Mouse (Mus musculus): ENCODE results near the gene Sept9. TPM values are rescaled to one million over a fixed set of nuclear protein-coding genes. Genes with fewer than 3 reads are reported as not detected.

Gene Sept9
- polyA plus RNA-seq, 1 experiment from 2014 or later, result 126 TPM

DNA sequence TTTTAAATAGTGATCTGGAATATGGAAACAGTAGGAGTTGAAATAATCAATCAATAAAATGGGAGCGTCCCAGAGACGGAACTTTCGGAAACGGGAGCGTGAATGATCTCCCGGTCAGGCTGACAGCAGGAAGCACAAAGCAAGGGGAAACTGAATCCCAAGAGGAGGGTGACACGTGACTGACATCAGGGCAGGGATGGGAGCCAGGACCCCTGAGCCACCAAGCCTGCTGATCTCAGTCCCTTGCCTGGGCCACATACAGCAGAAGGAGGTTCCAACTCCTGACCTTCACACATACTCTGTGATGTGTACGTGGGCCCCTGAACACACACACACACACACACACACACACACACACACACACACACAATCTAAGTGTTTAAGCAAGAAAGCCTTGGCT, 37.9 kb upstream of the Sept9 start:
- Histone ChIP-seq H3K27me3 (no peaks in the 10 kb centered on the region), H3K9me3 (replicated peaks) (no peaks in the 10 kb centered on the region), H3K36me3 (peaks cover 32% of the 10 kb centered on the region), H3K4me3 (replicated peaks) (no peak overlapping the region), H3K9ac (no peak overlapping the region), H3K4me1 (peaks cover 14% of the 10 kb centered on the region; the same call in 1 of the 2 replicates), H3K27ac (no peak overlapping the region), H3K4me2 (no peak overlapping the region)
- WGBS, result 43% methylated on average over 8 of the region's 8 CpGs
- ATAC-seq (replicated peaks; ENCODE audit: low FRiP score), result no peak

DNA sequence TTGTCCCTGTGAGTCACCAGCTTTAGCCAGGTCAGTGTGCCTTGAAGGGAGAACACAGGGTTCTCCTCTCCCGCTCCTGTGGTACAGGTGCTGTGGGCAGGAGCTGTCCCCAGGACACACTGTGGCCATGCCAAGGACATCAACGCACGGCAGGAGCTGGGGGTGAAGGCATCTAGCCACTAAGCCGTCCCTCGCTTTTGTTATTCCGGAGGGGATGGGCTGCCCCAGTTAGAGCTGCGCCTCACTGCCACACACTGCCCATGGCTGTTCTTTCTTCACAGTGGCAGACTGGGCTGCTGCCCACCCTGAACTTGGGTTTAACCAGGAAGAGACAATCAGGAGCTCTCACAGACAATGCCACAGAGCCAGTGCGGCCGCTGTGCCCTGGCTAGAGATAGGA, 36.4 kb upstream of the Sept9 start:
- Histone ChIP-seq H3K27ac (no peak overlapping the region), H3K4me1 (peaks cover 8% of the 10 kb centered on the region; the same call in 1 of the 2 replicates), H3K36me3 (peaks cover 18% of the 10 kb centered on the region), H3K4me2 (no peak overlapping the region), H3K9me3 (replicated peaks) (no peaks in the 10 kb centered on the region), H3K9ac (no peak overlapping the region), H3K4me3 (replicated peaks) (no peak overlapping the region), H3K27me3 (no peaks in the 10 kb centered on the region)
- no peak for ATAC-seq (replicated peaks; ENCODE audit: low FRiP score)
- 81% methylated on average over 9 of the region's 9 CpGs for WGBS

- Histone ChIP-seq H3K9me3 (replicated peaks) (no peaks in the 10 kb centered on the region), H3K4me3 (replicated peaks) (no peak overlapping the region), H3K36me3 (peaks cover 12% of the 10 kb centered on the region), H3K27me3 (no peaks in the 10 kb centered on the region), H3K4me1 (0 out of 2 replicates have a peak, but pooled peaks cover 4% of the 10 kb centered on the region), H3K27ac (no peak overlapping the region), H3K4me2 (no peak overlapping the region), H3K9ac (no peak overlapping the region)
- ATAC-seq (replicated peaks; ENCODE audit: low FRiP score), result no peak
- WGBS, result 66% methylated on average over 6 of the region's 6 CpGs
Observed at GRCm38 (mm10) chr11:117163771-117164170, 35.7 kb upstream of the Sept9 start.

- Histone ChIP-seq H3K4me3 (replicated peaks) (no peak overlapping the region), H3K27ac (no peak overlapping the region), H3K27me3 (no peaks in the 10 kb centered on the region), H3K9me3 (replicated peaks) (no peaks in the 10 kb centered on the region), H3K4me1 (peaks cover 2% of the 10 kb centered on the region), H3K36me3 (no peaks in the 10 kb centered on the region), H3K9ac (no peak overlapping the region), H3K4me2 (no peak overlapping the region)
- ATAC-seq (replicated peaks; ENCODE audit: low FRiP score), result no peak
- 80% methylated on average over 20 of the region's 20 CpGs for WGBS
Observed at GRCm38 (mm10) chr11:117168278-117169087, 31.0 kb upstream of the Sept9 start.

- Histone ChIP-seq H3K27me3 (no peaks in the 10 kb centered on the region), H3K27ac (no peak overlapping the region), H3K9me3 (replicated peaks) (no peaks in the 10 kb centered on the region), H3K4me3 (replicated peaks) (no peak overlapping the region), H3K36me3 (no peaks in the 10 kb centered on the region), H3K9ac (no peak overlapping the region), H3K4me1 (peaks cover 9% of the 10 kb centered on the region), H3K4me2 (no peak overlapping the region)
- 92% methylated on average over 11 of the region's 11 CpGs for WGBS
- no peak for ATAC-seq (replicated peaks; ENCODE audit: low FRiP score)
Observed at GRCm38 (mm10) chr11:117169088-117169635, 30.3 kb upstream of the Sept9 start.

- Histone ChIP-seq H3K4me1 (peaks cover 17% of the 10 kb centered on the region), H3K27me3 (no peaks in the 10 kb centered on the region), H3K27ac (no peak overlapping the region), H3K4me2 (no peak overlapping the region), H3K4me3 (replicated peaks) (no peak overlapping the region), H3K9me3 (replicated peaks) (no peaks in the 10 kb centered on the region), H3K36me3 (no peaks in the 10 kb centered on the region), H3K9ac (no peak overlapping the region)
- no peak for ATAC-seq (replicated peaks; ENCODE audit: low FRiP score)
- 92% methylated on average over 19 of the region's 19 CpGs for WGBS
Observed at GRCm38 (mm10) chr11:117169801-117170565, 29.5 kb upstream of the Sept9 start.

DNA sequence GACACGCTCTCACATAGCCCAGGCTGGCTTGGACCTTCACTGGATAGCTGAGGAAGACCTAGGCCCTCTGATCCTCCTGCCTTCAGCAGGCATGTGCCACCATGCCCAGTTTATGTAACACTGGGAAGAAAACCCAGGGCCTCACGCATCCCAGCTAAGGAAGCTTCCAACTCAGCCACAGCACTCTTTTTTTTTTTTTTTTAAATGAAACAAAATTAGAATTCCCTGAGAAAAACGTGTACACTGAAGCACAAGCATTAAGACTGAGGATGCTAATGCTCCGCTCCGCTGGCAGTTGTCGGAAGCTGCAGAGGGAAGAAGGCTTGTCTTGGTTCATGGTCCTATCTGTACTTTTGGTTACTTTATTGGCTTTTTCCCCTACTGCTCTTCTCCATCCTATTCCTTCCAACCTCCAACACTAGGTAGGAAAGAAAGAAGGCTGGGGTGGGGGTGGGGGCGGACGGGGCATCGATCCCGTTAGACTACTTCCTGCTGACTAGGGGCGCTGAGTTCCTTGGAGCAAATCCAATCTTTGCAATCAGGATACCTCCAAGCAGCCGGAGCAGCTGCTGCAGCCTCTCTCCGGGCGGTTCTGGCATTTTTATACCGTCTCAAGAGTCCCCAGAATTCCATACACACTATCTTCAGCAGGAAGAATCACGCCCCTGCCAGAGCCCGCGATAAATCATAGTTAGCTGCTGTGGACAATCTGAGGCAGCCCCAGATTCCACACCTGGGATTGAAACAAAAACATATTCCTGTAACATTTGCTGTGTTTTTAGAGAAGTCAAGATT, 25.2 kb upstream of the Sept9 start:
- H3K9me3 ChIP-seq (replicated peaks), result no peaks in the 10 kb centered on the region
- peak overlapping the region; percentile 32; the same call in 1 of the 2 replicates for H3K9ac ChIP-seq
- no peak for ATAC-seq (replicated peaks; ENCODE audit: low FRiP score)
- WGBS, result 32% methylated on average over 18 of the region's 18 CpGs
- H3K4me1 ChIP-seq, result peaks cover 33% of the 10 kb centered on the region
- no peaks in the 10 kb centered on the region for H3K27me3 ChIP-seq
- peak overlapping the region; percentile 39 for H3K4me3 ChIP-seq (replicated peaks)
- H3K27ac ChIP-seq, result peak overlapping the region; percentile 92
- no peaks in the 10 kb centered on the region for H3K36me3 ChIP-seq
- peak overlapping the region; percentile 60 for H3K4me2 ChIP-seq

DNA sequence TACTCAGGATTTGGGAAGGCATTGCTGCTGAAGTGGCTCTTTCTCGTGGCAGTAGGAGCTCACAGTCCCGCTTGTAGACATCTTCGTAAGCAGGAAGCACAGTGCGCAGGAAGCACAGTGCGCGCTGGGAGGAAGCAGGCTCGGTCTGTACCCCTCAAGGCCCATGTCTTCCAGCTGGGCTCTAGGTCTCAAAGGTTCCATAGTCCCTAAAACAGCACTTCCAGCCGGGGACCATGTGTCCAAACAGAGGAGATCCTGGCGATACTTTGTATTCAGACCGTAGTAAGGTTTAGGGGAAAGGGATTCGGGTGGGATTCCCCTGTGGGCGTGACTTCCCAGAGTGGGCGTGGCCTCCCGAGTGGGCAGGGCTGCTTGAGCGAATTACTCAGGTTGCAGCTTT, 24.5 kb upstream of the Sept9 start:
- no peak for ATAC-seq (replicated peaks; ENCODE audit: low FRiP score)

GRCm38 (mm10) chr11:117175472-117175871, 24.0 kb upstream of the Sept9 start:
- H3K27me3 ChIP-seq, result no peaks in the 10 kb centered on the region
- no peak for ATAC-seq (replicated peaks; ENCODE audit: low FRiP score)
- H3K36me3 ChIP-seq, result no peaks in the 10 kb centered on the region
- H3K4me2 ChIP-seq, result peak overlapping the region; percentile 60
- H3K9me3 ChIP-seq (replicated peaks), result no peaks in the 10 kb centered on the region
- H3K4me1 ChIP-seq, result peaks cover 33% of the 10 kb centered on the region
- peak overlapping the region; percentile 92 for H3K27ac ChIP-seq
- H3K9ac ChIP-seq, result no peak overlapping the region
- WGBS, result 74% methylated on average over 12 of the region's 12 CpGs
- peak overlapping the region; percentile 39 for H3K4me3 ChIP-seq (replicated peaks)

More for the DNA sequence above, 24.5 kb upstream of the Sept9 start:
- Histone ChIP-seq H3K36me3 (no peaks in the 10 kb centered on the region), H3K27me3 (no peaks in the 10 kb centered on the region), H3K4me3 (replicated peaks) (peak overlapping the region; percentile 39), H3K9ac (peak overlapping the region; percentile 32; the same call in 1 of the 2 replicates), H3K4me1 (peaks cover 33% of the 10 kb centered on the region), H3K9me3 (replicated peaks) (no peaks in the 10 kb centered on the region), H3K4me2 (peak overlapping the region; percentile 60), H3K27ac (peak overlapping the region; percentile 92)
- WGBS, result 30% methylated on average over 15 of the region's 15 CpGs

DNA sequence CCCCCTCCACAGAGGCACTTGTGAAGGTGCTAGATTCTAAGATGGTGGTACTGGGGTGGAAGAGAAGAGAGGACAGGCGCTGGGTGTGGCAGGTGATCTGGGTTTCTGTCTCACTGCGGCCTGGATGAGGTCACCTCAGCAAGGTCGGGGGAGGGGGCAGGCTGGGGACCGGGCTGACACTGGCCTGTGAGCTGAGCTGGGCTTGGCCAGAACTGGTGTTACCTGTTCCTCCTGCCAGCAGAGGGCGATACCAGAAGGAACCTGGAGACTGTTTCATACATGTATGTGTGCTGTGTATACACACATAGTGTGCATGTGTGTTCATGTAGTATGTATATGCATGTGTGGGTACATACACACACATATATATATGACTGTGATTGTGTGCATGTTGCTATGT, 23.2 kb upstream of the Sept9 start:
- no peak overlapping the region for H3K4me3 ChIP-seq (replicated peaks)
- H3K36me3 ChIP-seq, result no peaks in the 10 kb centered on the region
- H3K4me2 ChIP-seq, result no peak overlapping the region
- peak; percentile 34 for ATAC-seq (replicated peaks; ENCODE audit: low FRiP score)
- 0 out of 2 replicates have a peak overlapping the region, but pooled peaks have one; percentile 92 for H3K27ac ChIP-seq
- no peaks in the 10 kb centered on the region for H3K9me3 ChIP-seq (replicated peaks)
- no peaks in the 10 kb centered on the region for H3K27me3 ChIP-seq
- no peak overlapping the region for H3K9ac ChIP-seq
- 44% methylated on average over 5 of the region's 5 CpGs for WGBS
- peaks cover 33% of the 10 kb centered on the region for H3K4me1 ChIP-seq

- Histone ChIP-seq H3K9ac (no peak overlapping the region), H3K27ac (no peak overlapping the region), H3K27me3 (no peaks in the 10 kb centered on the region), H3K36me3 (no peaks in the 10 kb centered on the region), H3K4me3 (replicated peaks) (no peak overlapping the region), H3K4me2 (no peak overlapping the region), H3K4me1 (peaks cover 33% of the 10 kb centered on the region), H3K9me3 (replicated peaks) (peaks cover 4% of the 10 kb centered on the region; the same call in 1 of the 2 replicates)
- no peak for ATAC-seq (replicated peaks; ENCODE audit: low FRiP score)
- WGBS, result 81% methylated on average over 5 of the region's 5 CpGs
Observed at GRCm38 (mm10) chr11:117176900-117177299, 22.6 kb upstream of the Sept9 start.

All from kidney, embryonic 15.5 days (tissue).